Mouse (Mus musculus) gastrocnemius, postnatal 25 days (tissue): ENCODE results near the gene Sos1. TPM values are rescaled to one million over a fixed set of nuclear protein-coding genes. Genes with fewer than 3 reads are reported as not detected.
"Not testable (repeated sequence)": the region's sequence is repeated elsewhere in the genome, so short reads cannot be mapped to it uniquely, and the experiment has no call there.

Source experiments
- DNase-seq: peaks from one replicate; pipeline ENCODE4 v3.0.0; 2022
- total RNA-seq, 2 experiments: library from RNA; stranded (reverse); gene quantifications; 1 replicate in 1 of 2; 2 replicates in 1 of 2; pipeline ENCODE4 v1.2.3; 2021

The Sos1 gene
- total RNA-seq, 2 experiments from 2014 or later: 12.8 to 14.7 TPM

- no peak for DNase-seq
Observed at GRCm38 (mm10) chr17:80420998-80421397, 59.3 kb downstream of the Sos1 start.

- DNase-seq: no peak
Observed at GRCm38 (mm10) chr17:80418572-80419210, 61.6 kb downstream of the Sos1 start.

DNA sequence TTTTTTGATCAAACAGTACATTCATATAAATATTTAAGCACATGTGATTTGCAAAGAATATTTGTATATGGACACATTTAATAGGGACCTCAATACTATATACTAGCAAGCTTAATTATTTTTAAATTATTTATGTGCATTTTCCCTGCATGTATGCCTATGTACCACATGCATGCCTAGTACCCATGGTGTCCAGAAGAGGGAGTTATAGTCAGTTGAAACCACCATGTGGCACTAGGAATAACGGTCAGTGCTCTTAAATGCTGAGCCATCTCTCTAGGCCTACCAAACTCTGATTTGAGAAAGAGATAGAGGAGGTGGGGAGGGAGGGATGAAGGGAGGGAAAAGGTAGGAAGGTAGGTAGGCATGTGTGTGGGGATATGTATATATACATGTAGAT is 69.1 kb downstream of the Sos1 start:
- no peak for DNase-seq

DNA sequence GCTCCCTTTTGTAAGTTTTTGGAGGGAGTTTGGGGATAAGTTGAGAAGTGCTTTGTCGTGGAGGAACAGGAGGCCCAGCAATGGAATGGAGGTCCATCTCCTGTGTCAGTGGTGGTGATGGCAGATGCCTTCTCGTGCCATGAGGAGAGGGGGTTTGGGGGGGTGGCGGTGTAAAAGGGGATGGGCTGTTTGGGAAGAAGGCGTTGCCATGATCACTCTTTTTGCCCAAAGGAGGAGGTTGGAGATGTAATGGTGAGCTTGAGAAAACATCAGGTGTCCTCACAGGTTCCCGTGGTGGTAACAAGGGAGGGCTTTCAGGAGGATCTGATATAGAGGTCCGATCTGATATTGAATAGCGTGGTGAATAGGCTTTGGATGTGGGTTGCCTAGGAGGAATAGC is 82.0 kb downstream of the Sos1 start:
- no peak for DNase-seq

DNA sequence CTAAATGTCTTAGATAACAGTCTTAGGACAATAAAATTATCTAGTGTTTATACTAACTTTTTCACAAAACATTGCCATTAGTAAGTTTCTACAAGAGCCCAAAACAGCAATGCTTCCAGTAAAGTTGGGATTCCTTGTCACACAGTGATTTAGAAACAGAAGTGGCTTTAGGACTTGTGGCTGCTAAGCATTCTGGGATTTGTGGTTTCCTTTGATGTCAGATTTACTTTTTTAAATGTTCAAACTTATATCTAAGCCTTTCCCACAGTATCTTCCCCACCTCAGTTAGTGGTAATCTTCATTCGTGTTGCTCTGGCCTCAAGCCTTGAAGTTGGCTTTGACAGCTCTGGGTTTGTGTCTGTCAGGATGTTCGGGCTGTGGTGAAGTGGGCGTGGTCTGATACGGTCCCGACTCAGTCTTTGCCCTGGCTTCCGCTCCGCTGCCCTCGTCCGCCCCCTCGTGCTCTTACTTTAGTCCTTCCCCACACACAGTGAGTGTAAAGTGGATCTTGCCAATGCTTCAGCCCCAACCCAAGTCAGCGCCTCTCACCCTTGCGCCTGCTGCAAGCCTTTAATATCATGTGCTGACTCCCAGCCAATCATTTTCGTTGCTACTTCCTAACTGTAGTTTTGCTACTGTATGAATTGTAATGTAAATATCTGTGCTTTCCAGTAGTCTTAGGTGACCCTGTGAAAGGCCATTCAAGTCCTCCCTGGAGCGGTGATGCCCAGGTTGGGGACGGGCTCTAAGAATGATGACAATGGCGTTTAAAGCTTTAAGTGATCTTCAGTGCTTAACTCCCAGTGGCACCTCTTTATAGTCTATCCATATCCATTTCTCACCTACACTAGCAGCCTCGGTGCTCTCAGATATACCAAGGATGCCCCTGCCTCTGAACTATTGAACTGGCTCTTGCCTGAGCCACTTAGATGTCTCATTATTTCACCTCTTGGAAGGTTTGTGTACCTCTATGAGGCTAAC is 88.5 kb downstream of the Sos1 start:
- peak; percentile 24 for DNase-seq

- DNase-seq: no peak
Observed at GRCm38 (mm10) chr17:80390024-80390423, 90.2 kb downstream of the Sos1 start.

GRCm38 (mm10) chr17:80385671-80386070 is 94.6 kb downstream of the Sos1 start:
- no peak for DNase-seq

GRCm38 (mm10) chr17:80378386-80378785 is 101.9 kb downstream of the Sos1 start:
- not testable (repeated sequence) for DNase-seq

DNA sequence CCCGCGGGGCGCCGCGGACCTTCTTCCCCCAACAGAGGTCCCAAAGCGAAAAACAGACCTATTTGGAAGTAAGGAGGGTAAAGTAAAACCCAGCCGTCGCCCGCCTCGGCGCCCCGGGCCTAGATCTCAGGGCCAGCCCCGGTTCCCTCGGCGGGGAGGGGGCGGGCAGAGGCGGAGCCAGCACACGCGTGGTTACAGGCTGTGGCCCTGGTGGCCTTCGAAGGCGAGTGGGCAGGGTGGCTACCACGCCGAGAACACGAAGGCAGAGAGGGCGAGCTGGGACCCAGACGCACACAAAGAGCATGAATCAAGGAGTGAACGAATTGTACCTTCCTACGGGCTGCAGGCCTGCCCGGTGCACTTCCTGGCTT is 106.5 kb downstream of the Sos1 start:
- DNase-seq: no peak

GRCm38 (mm10) chr17:80372989-80373725 is 107.1 kb downstream of the Sos1 start, which contains the start of gene Gm10190:
Gene Gm10190, minus strand, starts transcription at chr17:80373541.
- peak; percentile 89 for DNase-seq

DNA sequence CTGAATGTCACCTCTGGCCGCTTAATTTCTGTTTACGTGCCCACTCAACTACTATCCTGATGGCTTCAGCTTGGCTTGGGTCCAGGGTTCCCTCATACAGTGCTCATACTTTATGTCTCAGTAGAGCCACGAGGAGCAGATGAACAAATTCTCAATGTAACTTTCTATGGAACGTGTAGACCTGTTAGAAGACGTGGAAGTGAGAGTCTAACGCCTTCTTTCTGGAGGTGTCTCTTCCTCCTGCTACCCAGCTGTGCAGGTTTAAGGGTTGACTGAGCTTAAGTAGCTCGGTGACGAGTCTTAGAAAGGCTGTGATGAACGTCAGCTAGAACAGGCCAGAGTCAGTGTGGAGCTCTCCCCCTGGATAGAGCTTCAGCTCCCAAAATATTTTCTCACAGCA is 111.6 kb downstream of the Sos1 start:
- DNase-seq: no peak

- no peak for DNase-seq
Observed at GRCm38 (mm10) chr17:80367276-80367675, 113.0 kb downstream of the Sos1 start.

DNA sequence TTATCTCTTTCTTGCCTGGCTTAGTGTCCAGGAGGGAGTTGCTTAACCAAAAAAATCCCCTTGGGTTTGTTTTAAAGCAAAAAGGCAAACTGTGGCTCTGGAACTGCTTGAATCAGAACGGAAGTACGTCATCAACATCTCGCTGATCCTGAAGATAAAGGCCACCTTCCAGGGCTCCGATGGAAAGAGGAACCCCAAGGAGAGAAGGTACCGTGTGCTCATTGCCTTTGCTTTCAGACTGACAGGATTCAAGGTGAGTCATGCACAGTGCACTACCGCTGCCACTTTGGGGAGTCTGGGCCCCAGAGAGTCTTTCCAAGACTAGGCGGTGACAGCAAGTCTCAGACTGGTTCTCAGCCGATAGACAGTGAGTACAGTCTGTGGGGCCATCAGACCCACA is 120.0 kb downstream of the Sos1 start:
- DNase-seq: no peak

GRCm38 (mm10) chr17:80347234-80347633 is 133.0 kb downstream of the Sos1 start:
- no peak for DNase-seq

- DNase-seq: no peak
Observed at GRCm38 (mm10) chr17:80346591-80347125, 133.6 kb downstream of the Sos1 start.

DNA sequence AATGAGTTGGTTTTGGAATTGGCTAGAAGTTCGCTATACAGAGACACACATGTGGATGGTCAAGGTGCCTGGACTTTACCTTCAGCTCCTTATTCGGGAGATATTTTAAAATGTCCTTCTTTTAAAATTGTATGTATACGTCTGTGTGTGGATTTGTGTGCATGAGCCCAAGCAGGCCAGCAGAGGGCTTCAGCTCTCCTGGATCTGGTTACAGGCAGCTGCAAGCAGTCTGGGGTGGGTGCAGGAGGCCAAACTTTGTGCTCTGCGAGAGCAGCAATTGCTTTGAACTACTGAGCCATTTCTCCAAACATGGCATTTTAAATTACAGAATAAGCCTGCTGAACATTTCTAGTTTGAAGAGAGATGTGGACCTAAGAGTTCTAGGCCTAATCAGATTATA is 135.0 kb downstream of the Sos1 start:
- no peak for DNase-seq

Other genes with a start within 250 kb of the Sos1 start
- 1 to 10 TPM; 6.5 to 7.7 TPM for gene Morn2, start 190.2 kb downstream of the Sos1 start, total RNA-seq
- gene Dhx57, start 190.0 kb downstream of the Sos1 start, total RNA-seq: 1 to 10 TPM; 6.6 to 8.1 TPM
- not detected for gene Arhgef33, start 173.0 kb downstream of the Sos1 start, total RNA-seq
- gene Gm10190, start 106.9 kb downstream of the Sos1 start, total RNA-seq: not detected
- not detected for gene Cdkl4, start 97.4 kb upstream of the Sos1 start, total RNA-seq
- gene Map4k3, start 248.0 kb upstream of the Sos1 start, total RNA-seq: 10 to 100 TPM; 12.4 to 15.0 TPM